In genomic region chr14:78725307-78725956, GRCm38 (mm10) we compare ENCODE assay signal across 8 mouse cellular contexts. TPM values are rescaled to one million over a fixed set of nuclear protein-coding genes. Genes with fewer than 3 reads are reported as not detected.
DNase-seq lines count a peak whose midpoint lies in the region; ATAC-seq and TF ChIP-seq lines count a peak whose summit lies in the region.

No protein-coding gene starts in this region.

- H3K4me3 ChIP-seq in forebrain, embryonic 10.5 days: peak overlapping the region; percentile 70
- H3K4me3 ChIP-seq in hindbrain, embryonic 14.5 days (replicated peaks; ENCODE audit: low read length): peak overlapping the region; percentile 50
- peak overlapping the region; percentile 72 for H3K4me3 ChIP-seq in liver, embryonic 12.5 days
- H3K4me3 ChIP-seq in myocyte: peak overlapping the region; percentile 27

- intact Hi-C loops in left cerebral cortex, postnatal 10 days (cut with DNase I): no loop called here

- H3ac ChIP-seq in myocyte (ENCODE audit: control insufficient read depth, insufficient read length): peak overlapping the region; percentile 12

- peak overlapping the region; percentile 80 for H3K27ac ChIP-seq in forebrain, embryonic 10.5 days
- no peak overlapping the region for H3K27ac ChIP-seq in hindbrain, embryonic 14.5 days
- peak overlapping the region; percentile 66; the same call in 1 of the 2 replicates for H3K27ac ChIP-seq in liver, embryonic 12.5 days

- peak overlapping the region; percentile 67 for H3K9ac ChIP-seq in hindbrain, embryonic 14.5 days
- H3K9ac ChIP-seq in liver, embryonic 12.5 days: peak overlapping the region; percentile 71

- H3K9me3 ChIP-seq in forebrain, embryonic 10.5 days: no peaks in the 10 kb centered on the region
- H3K9me3 ChIP-seq in hindbrain, embryonic 14.5 days (ENCODE audit: control insufficient read depth, low read length): no peaks in the 10 kb centered on the region
- no peaks in the 10 kb centered on the region for H3K9me3 ChIP-seq in liver, embryonic 12.5 days (replicated peaks)

- no peaks in the 10 kb centered on the region for H3K36me3 ChIP-seq in forebrain, embryonic 10.5 days (replicated peaks)
- H3K36me3 ChIP-seq in hindbrain, embryonic 14.5 days (replicated peaks; ENCODE audit: control insufficient read depth, insufficient read depth): no peaks in the 10 kb centered on the region
- H3K36me3 ChIP-seq in liver, embryonic 12.5 days: no peaks in the 10 kb centered on the region
- no peaks in the 10 kb centered on the region for H3K36me3 ChIP-seq in myocyte (ENCODE audit: control insufficient read depth, insufficient read depth)

- no peaks in the 10 kb centered on the region for H3K79me2 ChIP-seq in myocyte (ENCODE audit: control insufficient read depth, insufficient read depth)

- WGBS in forebrain, embryonic 10.5 days: 1% methylated on average over 26 of the region's 26 CpGs
- WGBS in hindbrain, embryonic 14.5 days: 2% methylated on average over 26 of the region's 26 CpGs
- 3% methylated on average over 26 of the region's 26 CpGs for WGBS in liver, embryonic 12.5 days (ENCODE audit: insufficient replicate concordance)

- peaks cover 25% of the 10 kb centered on the region for H3K4me1 ChIP-seq in forebrain, embryonic 10.5 days
- H3K4me1 ChIP-seq in hindbrain, embryonic 14.5 days (replicated peaks; ENCODE audit: control insufficient read depth, insufficient read depth, low read length): peaks cover 17% of the 10 kb centered on the region
- H3K4me1 ChIP-seq in liver, embryonic 12.5 days: peaks cover 25% of the 10 kb centered on the region

- ATAC-seq in hindbrain, embryonic 14.5 days (ENCODE audit: low FRiP score): peak; percentile 40; the same call in 1 of the 2 replicates
- ATAC-seq in liver, embryonic 12.5 days: peak; percentile 70

- no peak for TF ChIP-seq POLR2A in myocyte (IDR thresholded peaks at IDR 0.05; ENCODE audit: insufficient read length, low read depth)

- peaks cover 63% of the 10 kb centered on the region for H3K27me3 ChIP-seq in forebrain, embryonic 10.5 days (ENCODE audit: poor library complexity, severe bottlenecking)
- no peaks in the 10 kb centered on the region for H3K27me3 ChIP-seq in hindbrain, embryonic 14.5 days (ENCODE audit: control insufficient read depth, insufficient read depth, low read length)
- peaks cover 29% of the 10 kb centered on the region for H3K27me3 ChIP-seq in liver, embryonic 12.5 days (replicated peaks)
- no peaks in the 10 kb centered on the region for H3K27me3 ChIP-seq in myocyte (ENCODE audit: control insufficient read depth, insufficient read depth, insufficient read length)

- peak; percentile 10 for DNase-seq in ovary, postnatal 36 days (ENCODE audit: low spot score)
- DNase-seq in ovary, postnatal 14 days (ENCODE audit: low spot score): no peak
- peak; percentile 42 for DNase-seq in forebrain, embryonic 10.5 days (ENCODE audit: extremely low spot score, low spot score)
- DNase-seq in hindbrain, embryonic 14.5 days (ENCODE audit: low spot score): no peak
- no peak for DNase-seq in left cerebral cortex, postnatal 10 days (ENCODE audit: extremely low spot score in 1 of 2, low spot score in 2 of 2)
- no peak for DNase-seq in frontal cortex, postnatal 10 days (ENCODE audit: low spot score in 2 of 2)

- H3K4me2 ChIP-seq in hindbrain, embryonic 14.5 days (replicated peaks): peak overlapping the region; percentile 87
- peak overlapping the region; percentile 98 for H3K4me2 ChIP-seq in liver, embryonic 12.5 days
- peak overlapping the region; percentile 79 for H3K4me2 ChIP-seq in myocyte (ENCODE audit: low read depth)

TF ChIP-seq in myocyte, 11 proteins besides CTCF, POLR2A, EP300 and RAD21:
- TF ChIP-seq SRF (IDR thresholded peaks at IDR 0.05; ENCODE audit: control insufficient read depth, insufficient read length, low read depth) (no peak), MYOD1 (IDR thresholded peaks at IDR 0.05; ENCODE audit: control insufficient read depth in 1 of 3, insufficient read length in 2 of 3, low read depth in 2 of 3) (no peak), MYOG (IDR thresholded peaks at IDR 0.05; ENCODE audit: control insufficient read depth in 1 of 3, insufficient read depth in 1 of 3, insufficient read length in 2 of 3, low read depth in 2 of 3) (no peak), POLR2AphosphoS2 (IDR thresholded peaks at IDR 0.05; ENCODE audit: insufficient read length, low read depth) (no peak), TCF12 (IDR thresholded peaks at IDR 0.05; ENCODE audit: insufficient read depth, poor library complexity, severe bottlenecking) (no peak), E2F4 (IDR thresholded peaks at IDR 0.05; ENCODE audit: insufficient read depth) (no peak), CEBPB (IDR thresholded peaks at IDR 0.05; ENCODE audit: insufficient read depth, poor library complexity, severe bottlenecking) (no peak), REST (IDR thresholded peaks at IDR 0.05; ENCODE audit: insufficient read depth, insufficient read length) (no peak), USF1 (IDR thresholded peaks at IDR 0.05; ENCODE audit: low read depth) (no peak), MAX (IDR thresholded peaks at IDR 0.05; ENCODE audit: low read depth) (no peak), TCF3 (IDR thresholded peaks at IDR 0.05; ENCODE audit: insufficient read length, low read depth) (no peak)

RNA-seq across cellular contexts. Expression of gene Dgkh, which starts 7.1 kb away (rescaled TPM):
- 0.68 and 0.98 TPM in 2 replicates for polyA plus RNA-seq in forebrain, embryonic 10.5 days (2016; fragmentation: Nextera tagmentation; extraction: Ambion mirVana)
- polyA plus RNA-seq in hindbrain, embryonic 14.5 days (2014; fragmentation: Nextera tagmentation; extraction: Ambion mirVana): 4.0 and 4.1 TPM in 2 replicates
- 1.2 TPM in 2 replicates for polyA plus RNA-seq in liver, embryonic 12.5 days (2016; fragmentation: Nextera tagmentation; extraction: Ambion mirVana)
- polyA plus RNA-seq in myocyte (2012; fragmentation: generic; extraction: Trizol): 1.2 TPM
- total RNA-seq in left cerebral cortex, postnatal 10 days (2021): 10 to 100 TPM; 80.8 to 89.3 TPM

Comparison
In these comparisons a context has a peak if more than half of its experiments do, and no peak if none do; other contexts are left out.
1. DNase-seq: peak in ovary, postnatal 36 days (single experiment) and forebrain, embryonic 10.5 days (single experiment); none in ovary, postnatal 14 days (single experiment), hindbrain, embryonic 14.5 days (single experiment), left cerebral cortex, postnatal 10 days (0 of 2) and frontal cortex, postnatal 10 days (0 of 2).
2. Peak in every context shown above with its lines, with median percentiles within 50 percentile points of each other: H3K4me3 ChIP-seq and H3K4me2 ChIP-seq.